Mouse (Mus musculus) ES-CJ7 (cell line): ENCODE results near the gene Cntn5.

ENCODE experiments used
- DNase-seq: peaks from one replicate; pipeline ENCODE4 v3.0.0; 2011; ENCODE audit warnings: low read depth, low spot score

The Cntn5 gene

GRCm38 (mm10) chr9:10904616-10905363 lies at the start of gene Cntn5:
TSS of gene Cntn5 (minus strand) at chr9:10904775.
- no peak for DNase-seq

GRCm38 (mm10) chr9:10950470-10950869 lies 45.9 kb upstream of the Cntn5 start:
- DNase-seq = no peak

- peak; percentile 74 for DNase-seq
These were observed 5.0 kb upstream of the Cntn5 start for GRCm38 (mm10) chr9:10909573-10909972.

GRCm38 (mm10) chr9:10905696-10906095 lies 1.1 kb upstream of the Cntn5 start:
- DNase-seq = peak; percentile 6

GRCm38 (mm10) chr9:10879758-10880157 lies 24.8 kb downstream of the Cntn5 start:
- DNase-seq = peak; percentile 82

GRCm38 (mm10) chr9:10873881-10874280 lies 30.7 kb downstream of the Cntn5 start:
- no peak for DNase-seq

- no peak for DNase-seq
These were observed 48.2 kb downstream of the Cntn5 start for GRCm38 (mm10) chr9:10856204-10856892.

GRCm38 (mm10) chr9:10816711-10817110 lies 87.9 kb downstream of the Cntn5 start:
- DNase-seq = no peak

GRCm38 (mm10) chr9:10797158-10797557 lies 107.4 kb downstream of the Cntn5 start:
- DNase-seq = no peak

- no peak for DNase-seq
These were observed 109.5 kb downstream of the Cntn5 start for GRCm38 (mm10) chr9:10795102-10795501.

GRCm38 (mm10) chr9:10731878-10732277 lies 172.7 kb downstream of the Cntn5 start:
- no peak for DNase-seq

- no peak for DNase-seq
These were observed 180.4 kb downstream of the Cntn5 start for GRCm38 (mm10) chr9:10724191-10724590.

- DNase-seq = no peak
These were observed 182.5 kb downstream of the Cntn5 start for GRCm38 (mm10) chr9:10722121-10722520.

GRCm38 (mm10) chr9:10718986-10719385 lies 185.6 kb downstream of the Cntn5 start:
- DNase-seq = no peak

GRCm38 (mm10) chr9:10713641-10714040 lies 190.9 kb downstream of the Cntn5 start:
- DNase-seq = peak; percentile 51

- DNase-seq = no peak
These were observed 222.9 kb downstream of the Cntn5 start for GRCm38 (mm10) chr9:10681646-10682045.

- no peak for DNase-seq
These were observed 223.4 kb downstream of the Cntn5 start for GRCm38 (mm10) chr9:10681181-10681580.

- DNase-seq = no peak
These were observed 235.9 kb downstream of the Cntn5 start for GRCm38 (mm10) chr9:10668676-10669075.

GRCm38 (mm10) chr9:10667438-10667837 lies 237.1 kb downstream of the Cntn5 start:
- no peak for DNase-seq

- no peak for DNase-seq
These were observed 238.8 kb downstream of the Cntn5 start for GRCm38 (mm10) chr9:10665756-10666155.

- DNase-seq = no peak
These were observed 241.5 kb downstream of the Cntn5 start for GRCm38 (mm10) chr9:10663101-10663500.

GRCm38 (mm10) chr9:10659478-10659877 lies 245.1 kb downstream of the Cntn5 start:
- DNase-seq = no peak

- no peak for DNase-seq
These were observed 246.5 kb downstream of the Cntn5 start for GRCm38 (mm10) chr9:10658086-10658485.
